Mouse (Mus musculus) lung, embryonic 16.5 days (tissue): ENCODE measurements at regions not wholly inside any gene's neighbourhood (a gene's known extent, or its start where the extent isn't known, plus 50 kb on each side); places are given as distances from the start of the nearest gene placed in this dataset.

Source experiments
- ATAC-seq: fragments of 200-750 bp; cut with Nextera tagmentation; 2 replicates; pipeline ENCODE4 v1.8.0; 2017; ENCODE audit warnings: low read depth, mild to moderate bottlenecking, moderate library complexity
- H3K27ac ChIP-seq: fragments of 300-500 bp; sonication (generic); 2 replicates; pipeline ENCODE4 v1.5.1; 2014; ENCODE audit warnings: mild to moderate bottlenecking, control low read depth, low read length
- H3K27me3 ChIP-seq: fragments of 300-500 bp; sonication (generic); 2 replicates; pipeline ENCODE4 v1.6.1; 2014; ENCODE audit warnings: low read depth, low read length, mixed read lengths; ENCODE audit not compliant: control insufficient read depth, insufficient read depth
- H3K36me3 ChIP-seq: fragments of 300-500 bp; sonication (generic); 2 replicates; pipeline ENCODE4 v1.6.1; 2014; ENCODE audit warnings: low read length; ENCODE audit not compliant: control insufficient read depth, insufficient read depth
- H3K4me1 ChIP-seq: fragments of 300-500 bp; sonication (generic); replicated peaks from 2 replicates; pipeline ENCODE4 v1.6.1; 2014; ENCODE audit warnings: low read length, mixed read lengths; ENCODE audit not compliant: control insufficient read depth, insufficient read depth
- H3K4me2 ChIP-seq: fragments of 300-500 bp; sonication (generic); 2 replicates; pipeline ENCODE4 v1.6.1; 2014; ENCODE audit warnings: low read depth, low read length, control low read depth
- H3K4me3 ChIP-seq: fragments of 300-500 bp; sonication (generic); 2 replicates; pipeline ENCODE4 v1.5.1; 2014; ENCODE audit warnings: mild to moderate bottlenecking, low read length, control low read depth
- H3K9ac ChIP-seq: fragments of 300-500 bp; sonication (generic); 2 replicates; pipeline ENCODE4 v1.6.1; 2014; ENCODE audit warnings: low read length, control low read depth
- H3K9me3 ChIP-seq: fragments of 300-500 bp; sonication (generic); 2 replicates; pipeline ENCODE4 v1.6.1; 2016; ENCODE audit warnings: low read length; ENCODE audit not compliant: control insufficient read depth
- WGBS: fragments of 180-500 bp; shearing (Covaris S2); extraction: QIAGEN DNeasy Blood & Tissue Kit; methylation state at CpG from one replicate; pipeline ENCODE4 v1.1.7; 2014; 5-methylcytosine and 5-hydroxymethylcytosine counted together

- no peaks in the 10 kb centered on the region for H3K9me3 ChIP-seq
- peak; percentile 96 for ATAC-seq
- H3K4me1 ChIP-seq: peaks cover 4% of the 10 kb centered on the region; the same call in 1 of the 2 replicates
- no peak overlapping the region for H3K9ac ChIP-seq
- H3K27ac ChIP-seq: no peak overlapping the region; the same call in 1 of the 2 replicates
- no peaks in the 10 kb centered on the region for H3K27me3 ChIP-seq
- WGBS: 43% methylated on average over 5 of the region's 5 CpGs
- no peaks in the 10 kb centered on the region for H3K36me3 ChIP-seq
- H3K4me3 ChIP-seq: no peak overlapping the region
- no peak overlapping the region for H3K4me2 ChIP-seq
Observed at GRCm38 (mm10) chr3:9200156-9200555, 409.7 kb downstream of the Zfp704 start.

GRCm38 (mm10) chr3:9198652-9199332 is 411.1 kb downstream of the Zfp704 start:
- no peaks in the 10 kb centered on the region for H3K9me3 ChIP-seq
- H3K9ac ChIP-seq: no peak overlapping the region
- no peaks in the 10 kb centered on the region for H3K36me3 ChIP-seq
- WGBS: 75% methylated on average over 9 of the region's 9 CpGs
- no peak for ATAC-seq
- no peak overlapping the region for H3K4me3 ChIP-seq
- H3K27ac ChIP-seq: no peak overlapping the region
- H3K4me2 ChIP-seq: no peak overlapping the region
- peaks cover 4% of the 10 kb centered on the region; the same call in 1 of the 2 replicates for H3K4me1 ChIP-seq
- no peaks in the 10 kb centered on the region for H3K27me3 ChIP-seq

GRCm38 (mm10) chr3:9195781-9196180 is 414.1 kb downstream of the Zfp704 start:
- H3K4me2 ChIP-seq: no peak overlapping the region
- no peaks in the 10 kb centered on the region for H3K9me3 ChIP-seq
- H3K27ac ChIP-seq: no peak overlapping the region
- 67% methylated on average over 8 of the region's 8 CpGs for WGBS
- H3K9ac ChIP-seq: no peak overlapping the region
- ATAC-seq: no peak
- peaks cover 2% of the 10 kb centered on the region; the same call in 1 of the 2 replicates for H3K4me1 ChIP-seq
- no peaks in the 10 kb centered on the region for H3K27me3 ChIP-seq
- H3K36me3 ChIP-seq: no peaks in the 10 kb centered on the region
- H3K4me3 ChIP-seq: no peak overlapping the region

- ATAC-seq: peak; percentile 92
- Histone ChIP-seq H3K4me1 (peaks cover 8% of the 10 kb centered on the region), H3K36me3 (no peaks in the 10 kb centered on the region), H3K4me3 (no peak overlapping the region), H3K27ac (no peak overlapping the region), H3K9ac (no peak overlapping the region), H3K4me2 (no peak overlapping the region), H3K9me3 (no peaks in the 10 kb centered on the region), H3K27me3 (0 out of 2 replicates have a peak, but pooled peaks cover 2% of the 10 kb centered on the region)
- 57% methylated on average over 15 of the region's 15 CpGs for WGBS
Observed at GRCm38 (mm10) chr3:9189366-9190287, 420.3 kb downstream of the Zfp704 start.

- peaks cover 8% of the 10 kb centered on the region for H3K4me1 ChIP-seq
- no peak overlapping the region for H3K27ac ChIP-seq
- H3K9me3 ChIP-seq: no peaks in the 10 kb centered on the region
- H3K27me3 ChIP-seq: 0 out of 2 replicates have a peak, but pooled peaks cover 2% of the 10 kb centered on the region
- H3K9ac ChIP-seq: no peak overlapping the region
- WGBS: 70% methylated on average over 6 of the region's 6 CpGs
- no peak overlapping the region for H3K4me3 ChIP-seq
- H3K36me3 ChIP-seq: no peaks in the 10 kb centered on the region
- ATAC-seq: no peak
- H3K4me2 ChIP-seq: no peak overlapping the region
Observed at GRCm38 (mm10) chr3:9186364-9187120, 423.3 kb downstream of the Zfp704 start.

GRCm38 (mm10) chr3:9181576-9181975 is 428.3 kb downstream of the Zfp704 start:
- no peak overlapping the region for H3K4me2 ChIP-seq
- no peak overlapping the region for H3K9ac ChIP-seq
- H3K4me3 ChIP-seq: no peak overlapping the region
- H3K27ac ChIP-seq: no peak overlapping the region
- no peaks in the 10 kb centered on the region for H3K36me3 ChIP-seq
- no peak for ATAC-seq
- no peaks in the 10 kb centered on the region for H3K27me3 ChIP-seq
- no peaks in the 10 kb centered on the region for H3K9me3 ChIP-seq
- H3K4me1 ChIP-seq: no peaks in the 10 kb centered on the region
- 81% methylated on average over 11 of the region's 11 CpGs for WGBS

- WGBS: 41% methylated on average over 6 of the region's 6 CpGs
- Histone ChIP-seq H3K9ac (no peak overlapping the region), H3K4me1 (peaks cover under 1% of the 10 kb centered on the region; the same call in 1 of the 2 replicates), H3K27me3 (no peaks in the 10 kb centered on the region), H3K4me2 (no peak overlapping the region), H3K9me3 (no peaks in the 10 kb centered on the region), H3K27ac (no peak overlapping the region), H3K4me3 (no peak overlapping the region), H3K36me3 (no peaks in the 10 kb centered on the region)
- no peak for ATAC-seq
Observed at GRCm38 (mm10) chr3:9179641-9180040, 430.2 kb downstream of the Zfp704 start.

- H3K4me3 ChIP-seq: no peak overlapping the region
- H3K9me3 ChIP-seq: no peaks in the 10 kb centered on the region; the same call in 1 of the 2 replicates
- ATAC-seq: no peak; the same call in 1 of the 2 replicates
- 13% methylated on average over 2 of the region's 2 CpGs for WGBS
- H3K27me3 ChIP-seq: no peaks in the 10 kb centered on the region
- peak overlapping the region; percentile 92 for H3K27ac ChIP-seq
- peaks cover 13% of the 10 kb centered on the region for H3K4me1 ChIP-seq
- H3K9ac ChIP-seq: no peak overlapping the region
- H3K36me3 ChIP-seq: no peaks in the 10 kb centered on the region
- H3K4me2 ChIP-seq: peak overlapping the region; percentile 53
Observed at GRCm38 (mm10) chr3:9174517-9174832, 435.4 kb downstream of the Zfp704 start.
